Mouse (Mus musculus): ENCODE measurements around the gene Catsper1.

Catsper1 gene

GRCm38 (mm10) chr19:5348526-5349501, 13.3 kb downstream of the Catsper1 start:
- intact Hi-C loops (cut with DNase I) = loop anchor here (5.0 kb wide), 1 partner anchor 52 kb away; the partner anchor contains the start of genes Gal3st3 and Sf3b2

- intact Hi-C loops (cut with DNase I) = loop anchor here (5.0 kb wide), 1 partner anchor 52 kb away; the partner anchor contains the start of genes Gal3st3 and Sf3b2
Measured at GRCm38 (mm10) chr19:5349502-5349873, 13.9 kb downstream of the Catsper1 start, which contains the start of gene Cst6. Gene Cst6, minus strand, starts transcription at chr19:5349574.

GRCm38 (mm10) chr19:5353609-5354008, 18.1 kb downstream of the Catsper1 start:
- intact Hi-C loops (cut with DNase I) = no loop called here

- intact Hi-C loops (cut with DNase I) = no loop called here
Measured at GRCm38 (mm10) chr19:5356080-5356479, 20.5 kb downstream of the Catsper1 start.

GRCm38 (mm10) chr19:5362186-5362585, 26.6 kb downstream of the Catsper1 start:
- intact Hi-C loops (cut with DNase I) = loop anchor here (10.0 kb wide), 1 partner anchor 493 kb away; no protein-coding TSS in a partner anchor

- intact Hi-C loops (cut with DNase I) = loop anchor here (10.0 kb wide), 1 partner anchor 491 kb away; no protein-coding TSS in a partner anchor
Measured at GRCm38 (mm10) chr19:5364124-5364523, 28.6 kb downstream of the Catsper1 start.

- intact Hi-C loops (cut with DNase I) = loop anchor here (2.0 to 10.0 kb wide), 2 partner anchors 23 to 489 kb away; partner anchors contain the start of gene Sart1
Measured at GRCm38 (mm10) chr19:5365751-5366150, 30.2 kb downstream of the Catsper1 start.

- intact Hi-C loops (cut with DNase I) = loop anchor here (2.0 to 10.0 kb wide), 2 partner anchors 22 to 488 kb away; partner anchors contain the start of gene Sart1
Measured at GRCm38 (mm10) chr19:5366175-5367052, 30.9 kb downstream of the Catsper1 start, which contains the start of gene Eif1ad. Gene Eif1ad, plus strand, starts transcription at chr19:5366741.

GRCm38 (mm10) chr19:5367053-5367359, 31.5 kb downstream of the Catsper1 start, which contains the start of gene Banf1:
Gene Banf1, minus strand, starts transcription at chr19:5367168.
- intact Hi-C loops (cut with DNase I) = loop anchor here (2.0 to 10.0 kb wide), 2 partner anchors 22 to 488 kb away; partner anchors contain the start of gene Sart1

GRCm38 (mm10) chr19:5367455-5367854, 31.9 kb downstream of the Catsper1 start:
- intact Hi-C loops (cut with DNase I) = loop anchor here (2.0 to 10.0 kb wide), 2 partner anchors 21 to 487 kb away; partner anchors contain the start of gene Sart1

GRCm38 (mm10) chr19:5370932-5371331, 35.4 kb downstream of the Catsper1 start:
- intact Hi-C loops (cut with DNase I) = no loop called here

GRCm38 (mm10) chr19:5372724-5373123, 37.2 kb downstream of the Catsper1 start:
- intact Hi-C loops (cut with DNase I) = no loop called here

- intact Hi-C loops (cut with DNase I) = no loop called here
Measured at GRCm38 (mm10) chr19:5374177-5374576, 38.6 kb downstream of the Catsper1 start.

GRCm38 (mm10) chr19:5374748-5375147, 39.2 kb downstream of the Catsper1 start:
- intact Hi-C loops (cut with DNase I) = no loop called here

GRCm38 (mm10) chr19:5377446-5377845, 41.9 kb downstream of the Catsper1 start:
- intact Hi-C loops (cut with DNase I) = no loop called here

- intact Hi-C loops (cut with DNase I) = no loop called here
Measured at GRCm38 (mm10) chr19:5383326-5383725, 47.8 kb downstream of the Catsper1 start.

- intact Hi-C loops (cut with DNase I) = loop anchor here (5.0 kb wide), 1 partner anchor 43 kb away; the partner anchor contains the start of gene AI837181
Measured at GRCm38 (mm10) chr19:5384715-5385114, 49.2 kb downstream of the Catsper1 start.

- intact Hi-C loops (cut with DNase I) = loop anchor here (2.0 to 5.0 kb wide), 2 partner anchors 21 to 39 kb away; partner anchors contain the start of genes AI837181, Banf1 and Eif1ad
Measured at GRCm38 (mm10) chr19:5388011-5388441, 52.5 kb downstream of the Catsper1 start.

GRCm38 (mm10) chr19:5388588-5389242, 53.2 kb downstream of the Catsper1 start, which contains the start of gene Sart1:
Gene Sart1, minus strand, starts transcription at chr19:5388703.
- intact Hi-C loops (cut with DNase I) = loop anchor here (2.0 to 5.0 kb wide), 2 partner anchors 22 to 39 kb away; partner anchors contain the start of genes AI837181, Banf1 and Eif1ad

- intact Hi-C loops (cut with DNase I) = loop anchor here (2.0 to 5.0 kb wide), 2 partner anchors 23 to 38 kb away; partner anchors contain the start of genes AI837181, Banf1 and Eif1ad
Measured at GRCm38 (mm10) chr19:5389647-5390046, 54.1 kb downstream of the Catsper1 start.

All from adrenal gland (tissue).